Mouse (Mus musculus) midbrain, embryonic 10.5 days (tissue): ENCODE data around the gene Scp2. TPM values are rescaled to one million over a fixed set of nuclear protein-coding genes. Genes with fewer than 3 reads are reported as not detected.
"Not testable (repeated sequence)": the region's sequence is repeated elsewhere in the genome, so short reads cannot be mapped to it uniquely, and the experiment has no call there.

ENCODE experiments used
- DNase-seq: peaks from one replicate; pipeline ENCODE4 v3.0.0-alpha.2; 2017; ENCODE audit warnings: low spot score
- H3K27ac ChIP-seq: fragments of 300-500 bp; sonication (generic); replicated peaks from 2 replicates; pipeline ENCODE4 v1.5.1; 2016; ENCODE audit warnings: mild to moderate bottlenecking
- H3K27me3 ChIP-seq: fragments of 300-500 bp; sonication (generic); 2 replicates; pipeline ENCODE4 v1.6.1; 2016; ENCODE audit warnings: low read depth, mild to moderate bottlenecking; ENCODE audit not compliant: poor library complexity, severe bottlenecking
- H3K36me3 ChIP-seq: fragments of 300-500 bp; sonication (generic); 2 replicates; pipeline ENCODE4 v1.6.1; 2016; ENCODE audit warnings: mild to moderate bottlenecking, moderate library complexity
- H3K4me1 ChIP-seq: fragments of 300-500 bp; sonication (generic); 2 replicates; pipeline ENCODE4 v1.6.1; 2016
- H3K4me3 ChIP-seq: fragments of 300-500 bp; sonication (generic); 2 replicates; pipeline ENCODE4 v1.5.1; 2016; ENCODE audit warnings: mild to moderate bottlenecking, moderate library complexity
- H3K9me3 ChIP-seq: fragments of 300-500 bp; sonication (generic); replicated peaks from 2 replicates; pipeline ENCODE4 v1.6.1; 2016; ENCODE audit warnings: mild to moderate bottlenecking
- WGBS: fragments of 180-500 bp; shearing (Covaris S2); methylation state at CpG from one replicate; pipeline ENCODE4 v1.1.7; 2016; 5-methylcytosine and 5-hydroxymethylcytosine counted together
- polyA plus RNA-seq: library from polyadenylated mRNA; unstranded; fragments of >200 nt; fragmentation: Nextera tagmentation; extraction: Ambion mirVana; gene quantifications from 2 replicates; pipeline ENCODE4 v1.2.1, GENCODE M21; 2016

Scp2 gene
- 200 and 214 TPM in 2 replicates for polyA plus RNA-seq

GRCm38 (mm10) chr4:108144880-108145279, at the start of gene Scp2:
Gene Scp2 (minus strand): TSS chr4:108144998.
- Histone ChIP-seq H3K9me3 (peaks cover 7% of the 10 kb centered on the region; the same call in 1 of the 2 replicates), H3K27me3 (no peaks in the 10 kb centered on the region), H3K4me3 (no peak within 1 kb of the TSS), H3K4me1 (no peaks in the 10 kb centered on the region), H3K36me3 (no peaks in the 10 kb centered on the region), H3K27ac (no peak within 1 kb of the TSS)
- WGBS, result 88% methylated on average over 1 of the region's 1 CpGs
- DNase-seq, result no peak

GRCm38 (mm10) chr4:108192821-108193323, 48.1 kb upstream of the Scp2 start:
- no peaks in the 10 kb centered on the region for H3K36me3 ChIP-seq
- H3K9me3 ChIP-seq, result no peaks in the 10 kb centered on the region
- H3K27ac ChIP-seq, result no peak overlapping the region
- H3K4me3 ChIP-seq, result no peak overlapping the region
- DNase-seq, result no peak
- WGBS, result 75% methylated on average over 2 of the region's 2 CpGs
- peaks cover 4% of the 10 kb centered on the region; the same call in 1 of the 2 replicates for H3K4me1 ChIP-seq
- no peaks in the 10 kb centered on the region for H3K27me3 ChIP-seq

- WGBS, result 21% methylated on average over 1 of the region's 1 CpGs
- Histone ChIP-seq H3K9me3 (no peaks in the 10 kb centered on the region), H3K4me1 (no peaks in the 10 kb centered on the region), H3K27ac (no peak overlapping the region), H3K36me3 (no peaks in the 10 kb centered on the region), H3K4me3 (no peak overlapping the region), H3K27me3 (no peaks in the 10 kb centered on the region)
- no peak for DNase-seq
Observed at GRCm38 (mm10) chr4:108182278-108182677, 37.5 kb upstream of the Scp2 start.

- no peaks in the 10 kb centered on the region for H3K36me3 ChIP-seq
- no peak overlapping the region for H3K4me3 ChIP-seq
- no peak for DNase-seq
- H3K9me3 ChIP-seq, result no peaks in the 10 kb centered on the region
- no peak overlapping the region for H3K27ac ChIP-seq
- peaks cover 20% of the 10 kb centered on the region for H3K27me3 ChIP-seq
- WGBS, result 88% methylated on average over 6 of the region's 6 CpGs
- H3K4me1 ChIP-seq, result peaks cover 12% of the 10 kb centered on the region
Observed at GRCm38 (mm10) chr4:108168056-108168455, 23.3 kb upstream of the Scp2 start.

GRCm38 (mm10) chr4:108166874-108167273, 22.1 kb upstream of the Scp2 start:
- DNase-seq, result no peak
- H3K27me3 ChIP-seq, result peaks cover 20% of the 10 kb centered on the region
- no peaks in the 10 kb centered on the region for H3K36me3 ChIP-seq
- whole genome bisulfite sequencing, result 89% methylated on average over 4 of the region's 4 CpGs
- H3K27ac ChIP-seq, result no peak overlapping the region
- no peak overlapping the region for H3K4me3 ChIP-seq
- H3K9me3 ChIP-seq, result no peaks in the 10 kb centered on the region
- peaks cover 12% of the 10 kb centered on the region for H3K4me1 ChIP-seq

GRCm38 (mm10) chr4:108165152-108165895, 20.5 kb upstream of the Scp2 start, which contains the start of gene Echdc2:
Gene Echdc2 (plus strand): TSS chr4:108165437.
- peak within 1 kb of the TSS; percentile 56 for H3K27ac ChIP-seq
- no peaks in the 10 kb centered on the region for H3K36me3 ChIP-seq
- no peaks in the 10 kb centered on the region for H3K9me3 ChIP-seq
- peaks cover 12% of the 10 kb centered on the region for H3K4me1 ChIP-seq
- whole genome bisulfite sequencing, result 2% methylated on average over 43 of the region's 43 CpGs
- H3K27me3 ChIP-seq, result peaks cover 20% of the 10 kb centered on the region
- peak; percentile 71 for DNase-seq
- H3K4me3 ChIP-seq, result peak within 1 kb of the TSS; percentile 58

GRCm38 (mm10) chr4:108163291-108163690, 18.5 kb upstream of the Scp2 start:
- DNase-seq, result no peak
- Histone ChIP-seq H3K9me3 (no peaks in the 10 kb centered on the region), H3K27ac (no peak overlapping the region), H3K4me3 (no peak overlapping the region), H3K36me3 (no peaks in the 10 kb centered on the region), H3K4me1 (peaks cover 12% of the 10 kb centered on the region), H3K27me3 (peaks cover 20% of the 10 kb centered on the region)
- 89% methylated on average over 3 of the region's 3 CpGs for WGBS

- Histone ChIP-seq H3K4me3 (no peak overlapping the region), H3K9me3 (no peaks in the 10 kb centered on the region; the same call in 1 of the 2 replicates), H3K27me3 (peaks cover 20% of the 10 kb centered on the region), H3K36me3 (no peaks in the 10 kb centered on the region), H3K4me1 (peaks cover 12% of the 10 kb centered on the region), H3K27ac (no peak overlapping the region)
- 91% methylated on average over 8 of the region's 8 CpGs for WGBS
- DNase-seq, result no peak
Observed at GRCm38 (mm10) chr4:108161936-108162335, 17.1 kb upstream of the Scp2 start.

GRCm38 (mm10) chr4:108155141-108155540, 10.3 kb upstream of the Scp2 start:
- not testable (repeated sequence) for H3K27me3 ChIP-seq, DNase-seq, H3K27ac ChIP-seq, H3K4me3 ChIP-seq, H3K36me3 ChIP-seq, H3K4me1 ChIP-seq
- peaks cover 12% of the 10 kb centered on the region; the same call in 1 of the 2 replicates for H3K9me3 ChIP-seq
- 85% methylated on average over 1 of the region's 1 CpGs for WGBS

GRCm38 (mm10) chr4:108145554-108145953, 756 bp upstream of the Scp2 start:
- H3K27me3 ChIP-seq, H3K36me3 ChIP-seq, DNase-seq, H3K4me3 ChIP-seq, H3K9me3 ChIP-seq, H3K4me1 ChIP-seq, H3K27ac ChIP-seq: not testable (repeated sequence)
- WGBS, result 24% methylated on average over 3 of the region's 3 CpGs

GRCm38 (mm10) chr4:108143778-108144177, 1.0 kb downstream of the Scp2 start:
- Histone ChIP-seq H3K9me3 (peaks cover 7% of the 10 kb centered on the region; the same call in 1 of the 2 replicates), H3K27me3 (no peaks in the 10 kb centered on the region), H3K27ac (no peak overlapping the region), H3K4me1 (no peaks in the 10 kb centered on the region), H3K36me3 (no peaks in the 10 kb centered on the region), H3K4me3 (no peak overlapping the region)
- no peak for DNase-seq

GRCm38 (mm10) chr4:108143178-108143577, 1.6 kb downstream of the Scp2 start:
- not testable (repeated sequence) for H3K4me1 ChIP-seq, H3K27ac ChIP-seq, H3K9me3 ChIP-seq, H3K4me3 ChIP-seq, H3K27me3 ChIP-seq, DNase-seq, H3K36me3 ChIP-seq
- 91% methylated on average over 2 of the region's 2 CpGs for WGBS

- DNase-seq, result no peak
- 89% methylated on average over 5 of the region's 5 CpGs for WGBS
Observed at GRCm38 (mm10) chr4:108136938-108137337, 7.9 kb downstream of the Scp2 start.

More at GRCm38 (mm10) chr4:108136938-108137337, 7.9 kb downstream of the Scp2 start:
- H3K4me3 ChIP-seq, result no peak overlapping the region
- no peaks in the 10 kb centered on the region for H3K36me3 ChIP-seq
- no peaks in the 10 kb centered on the region for H3K4me1 ChIP-seq
- H3K9me3 ChIP-seq, result no peaks in the 10 kb centered on the region; the same call in 1 of the 2 replicates
- H3K27ac ChIP-seq, result no peak overlapping the region
- no peaks in the 10 kb centered on the region for H3K27me3 ChIP-seq
